Mouse (Mus musculus) heart, postnatal 0 days (tissue): ENCODE data around the gene Flvcr2.

Experiments used
- CTCF ChIP-seq: IDR thresholded peaks from 2 replicates; pipeline ENCODE4 v1.5.1; 2016; ENCODE audit warnings: antibody characterized with exemption, control low read depth, low read depth
- EP300 ChIP-seq: IDR thresholded peaks from 2 replicates; pipeline ENCODE4 v1.6.1; 2016; ENCODE audit warnings: antibody characterized with exemption, low read depth

DNA sequence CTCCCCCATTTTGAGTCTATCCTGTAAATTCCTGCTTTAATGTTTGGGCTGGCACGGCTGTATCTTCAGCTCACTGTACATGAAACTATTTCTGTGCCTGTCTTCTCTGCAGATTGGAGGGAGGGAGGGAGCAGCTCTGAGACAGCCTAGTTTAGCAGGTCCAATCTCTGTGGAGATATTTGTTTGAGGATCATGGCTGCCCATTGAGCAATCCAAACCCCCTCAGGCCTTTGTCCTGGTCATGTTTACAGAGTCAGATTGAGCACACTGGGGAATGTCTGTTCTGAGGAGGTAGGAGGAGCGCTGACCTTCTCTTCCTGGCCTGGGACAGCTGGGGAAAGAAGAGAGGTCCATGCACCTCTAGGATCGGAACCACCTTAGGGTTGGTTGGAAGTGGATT is 19.9 kb downstream of the Flvcr2 start:
- TF ChIP-seq CTCF: no peak
- TF ChIP-seq EP300: no peak
